Mouse (Mus musculus) CH12.LX (cell line): ENCODE results near the gene Casq2.

Experiments used
- BHLHE40 ChIP-seq: IDR thresholded peaks from 2 replicates; pipeline ENCODE4 v1.6.1; 2011; ENCODE audit warnings: mild to moderate bottlenecking, low read depth, low read length, improper control_type of control experiment
- CTCF ChIP-seq, 2 experiments: IDR thresholded peaks in 1 of 2; conservative IDR thresholded peaks in 1 of 2; 2 replicates each; pipeline ENCODE4 v1.5.1; 2011 to 2012; ENCODE audit warnings: low read depth in 2 of 2, low read length in 2 of 2, improper control_type of control experiment in 1 of 2, inconsistent platforms in 1 of 2, mild to moderate bottlenecking in 1 of 2, moderate library complexity in 1 of 2
- E2F4 ChIP-seq: IDR thresholded peaks from 2 replicates; pipeline ENCODE4 v1.6.1; 2011; ENCODE audit warnings: low read depth, low read length, improper control_type of control experiment; ENCODE audit not compliant: insufficient replicate concordance
- ETS1 ChIP-seq: conservative IDR thresholded peaks from 2 replicates; pipeline ENCODE4 v1.6.1; 2012; ENCODE audit warnings: low read depth, mild to moderate bottlenecking, inconsistent platforms, low read length, improper control_type of control experiment, moderate library complexity
- KAT2A ChIP-seq: IDR thresholded peaks from 2 replicates; pipeline ENCODE4 v1.6.1; 2012; ENCODE audit warnings: low read length, improper control_type of control experiment, inconsistent platforms; ENCODE audit not compliant: insufficient replicate concordance
- MXI1 ChIP-seq: IDR thresholded peaks from 2 replicates; pipeline ENCODE4 v1.6.1; 2011; ENCODE audit warnings: mild to moderate bottlenecking, low read depth, low read length, improper control_type of control experiment
- SMC3 ChIP-seq: IDR thresholded peaks from 2 replicates; pipeline ENCODE4 v1.6.1; 2011; ENCODE audit warnings: low read depth, low read length, improper control_type of control experiment
- ZC3H11A ChIP-seq: IDR thresholded peaks from 2 replicates; pipeline ENCODE4 v1.6.1; 2012; ENCODE audit warnings: low read depth, mild to moderate bottlenecking, inconsistent platforms, low read length, improper control_type of control experiment
- ZKSCAN1 ChIP-seq: IDR thresholded peaks from 2 replicates; pipeline ENCODE4 v1.6.1; 2012; ENCODE audit warnings: low read depth, inconsistent platforms, low read length, improper control_type of control experiment, borderline replicate concordance
- ZMIZ1 ChIP-seq: IDR thresholded peaks from 2 replicates; pipeline ENCODE4 v1.6.1; 2012; ENCODE audit warnings: low read depth, mild to moderate bottlenecking, inconsistent platforms, low read length, improper control_type of control experiment

- TF ChIP-seq E2F4 (no peak), CTCF (conservative IDR thresholded peaks at IDR 0.05 in 1 of 2, IDR thresholded peaks at IDR 0.05 in 1 of 2; ENCODE audit: low read depth in 2 of 2, low read length in 2 of 2) (no peak), ZMIZ1 (no peak), BHLHE40 (no peak), ZC3H11A (no peak), SMC3 (no peak), MXI1 (no peak), KAT2A (no peak), ETS1 (no peak), ZKSCAN1 (no peak)
Measured at GRCm38 (mm10) chr3:102099242-102099641, 13.0 kb downstream of the Casq2 start.
